Comparison of ENCODE assay signal across 9 mouse cellular contexts in genomic region chr11:97441658-97442125, GRCm38 (mm10). TPM values are rescaled to one million over a fixed set of nuclear protein-coding genes. Genes with fewer than 3 reads are reported as not detected.
A peak's percentile ranks its signal among the peaks of the same experiment; 100 is the strongest.
DNase-seq lines count a peak whose midpoint lies in the region; ATAC-seq and TF ChIP-seq lines count a peak whose summit lies in the region.
"Had no signal": no experiment of that assay in that cellular context is flagged by ENCODE, and none has a peak within 500 bp of the region (broad histone marks: within the 10 kb centered on the region; RNA-seq: fewer than 3 reads in every experiment).

No protein-coding gene starts in this region.

- peaks cover 30% of the 10 kb centered on the region for H3K4me1 ChIP-seq in forebrain, embryonic 12.5 days
- 0 out of 2 replicates have a peak, but pooled peaks cover 6% of the 10 kb centered on the region for H3K4me1 ChIP-seq in forebrain, postnatal 0 days (ENCODE audit: insufficient read depth)
- peaks cover 56% of the 10 kb centered on the region for H3K4me1 ChIP-seq in embryonic facial prominence, embryonic 14.5 days (ENCODE audit: control insufficient read depth, insufficient read depth, low read length)

- no peak overlapping the region for H3K4me3 ChIP-seq in forebrain, embryonic 12.5 days (replicated peaks)
- no peak overlapping the region for H3K4me3 ChIP-seq in forebrain, postnatal 0 days (ENCODE audit: low read depth, low read length)
- peak overlapping the region; percentile 70 for H3K4me3 ChIP-seq in embryonic facial prominence, embryonic 14.5 days (ENCODE audit: low read depth, low read length)

- H3K27ac ChIP-seq in forebrain, embryonic 12.5 days, result 0 out of 2 replicates have a peak overlapping the region, but pooled peaks have one; percentile 26
- H3K27ac ChIP-seq in forebrain, postnatal 0 days (ENCODE audit: low read depth, low read length), result no peak overlapping the region
- H3K27ac ChIP-seq in embryonic facial prominence, embryonic 14.5 days (replicated peaks; ENCODE audit: low read depth, low read length), result peak overlapping the region; percentile 83
- H3K27ac ChIP-seq: macrophage had no signal

- 7% methylated on average over 3 of the region's 3 CpGs for WGBS in forebrain, embryonic 12.5 days
- WGBS in forebrain, postnatal 0 days, result 8% methylated on average over 3 of the region's 3 CpGs
- 10% methylated on average over 3 of the region's 3 CpGs for WGBS in embryonic facial prominence, embryonic 14.5 days

- no peak for TF ChIP-seq CTCF in forebrain, postnatal 0 days (IDR thresholded peaks at IDR 0.05; ENCODE audit: low read depth)

- H3K36me3 ChIP-seq in forebrain, embryonic 12.5 days (replicated peaks), result no peaks in the 10 kb centered on the region
- peaks cover 10% of the 10 kb centered on the region for H3K36me3 ChIP-seq in forebrain, postnatal 0 days (ENCODE audit: insufficient read depth)
- peaks cover 28% of the 10 kb centered on the region for H3K36me3 ChIP-seq in embryonic facial prominence, embryonic 14.5 days (ENCODE audit: control insufficient read depth, insufficient read depth, low read length)

- ATAC-seq in forebrain, embryonic 12.5 days (ENCODE audit: low FRiP score), result no peak
- ATAC-seq in forebrain, postnatal 0 days, result no peak
- peak; percentile 66 for ATAC-seq in embryonic facial prominence, embryonic 14.5 days (ENCODE audit: low read depth)

- no peaks in the 10 kb centered on the region for H3K9me3 ChIP-seq in forebrain, embryonic 12.5 days
- no peaks in the 10 kb centered on the region for H3K9me3 ChIP-seq in forebrain, postnatal 0 days (ENCODE audit: low read length)
- no peaks in the 10 kb centered on the region for H3K9me3 ChIP-seq in embryonic facial prominence, embryonic 14.5 days (ENCODE audit: control insufficient read depth, low read length)

- DNase-seq in forebrain, postnatal 0 days, result no peak
- peak; percentile 47 for DNase-seq in 3T3-L1 (ENCODE audit: low read depth, low spot score)
- peak; percentile 88 for DNase-seq in embryonic facial prominence, embryonic 14.5 days (ENCODE audit: low spot score)
- peak; percentile 76 for DNase-seq in liver
- DNase-seq in spleen, postnatal 4 days (ENCODE audit: low spot score in 2 of 2), result peak; percentile 40 to 75
- DNase-seq in embryo, embryonic 10.5 days (ENCODE audit: low spot score), result no peak
- DNase-seq in layer of hippocampus, adult 8-10 months (ENCODE audit: low spot score in 2 of 2), result no peak

- no peak overlapping the region for H3K9ac ChIP-seq in forebrain, embryonic 12.5 days
- no peak overlapping the region for H3K9ac ChIP-seq in forebrain, postnatal 0 days
- H3K9ac ChIP-seq in embryonic facial prominence, embryonic 14.5 days (ENCODE audit: low read depth, low read length), result peak overlapping the region; percentile 86; the same call in 1 of the 2 replicates

- H3K4me2 ChIP-seq in forebrain, embryonic 12.5 days, result peak overlapping the region; percentile 23
- no peak overlapping the region for H3K4me2 ChIP-seq in forebrain, postnatal 0 days (ENCODE audit: low read depth)
- peak overlapping the region; percentile 76 for H3K4me2 ChIP-seq in embryonic facial prominence, embryonic 14.5 days (ENCODE audit: low read depth, low read length)

- H3K27me3 ChIP-seq in forebrain, embryonic 12.5 days, result peaks cover 65% of the 10 kb centered on the region
- H3K27me3 ChIP-seq in forebrain, postnatal 0 days (ENCODE audit: insufficient read depth, low read length), result peaks cover 3% of the 10 kb centered on the region; the same call in 1 of the 2 replicates
- H3K27me3 ChIP-seq in embryonic facial prominence, embryonic 14.5 days (replicated peaks; ENCODE audit: control insufficient read depth, insufficient read depth, low read length), result no peaks in the 10 kb centered on the region

RNA-seq across cellular contexts. Expression of gene Arhgap23, which starts 26.4 kb away (rescaled TPM):
- polyA plus RNA-seq in forebrain, embryonic 12.5 days (2016; fragmentation: Nextera tagmentation; extraction: Ambion mirVana), result 4.2 and 5.1 TPM in 2 replicates
- total RNA-seq in forebrain, postnatal 0 days (2014; rRNA removed), result 52.7 and 52.9 TPM in 2 replicates
- polyA plus RNA-seq in forebrain, postnatal 0 days (2015; fragmentation: Nextera tagmentation; extraction: Ambion mirVana), result 7.0 and 10.2 TPM in 2 replicates
- 8.9 and 9.5 TPM in 2 replicates for polyA plus RNA-seq in embryonic facial prominence, embryonic 14.5 days (2014; fragmentation: Nextera tagmentation; extraction: Ambion mirVana)
- 10 to 100 TPM; 75.7 to 83.2 (median 78.4) TPM for total RNA-seq in layer of hippocampus, adult 8-10 months (2022)

RNA-seq across cellular contexts. Expression of gene 4933428G20Rik, which starts 58.4 kb away (rescaled TPM):
- polyA plus RNA-seq in forebrain, embryonic 12.5 days (2016; fragmentation: Nextera tagmentation; extraction: Ambion mirVana), result 0.50 and 0.79 TPM in 2 replicates
- total RNA-seq in forebrain, postnatal 0 days (2014; rRNA removed), result 0.38 TPM in 1 of 2 replicates, not detected in the other
- polyA plus RNA-seq in forebrain, postnatal 0 days (2015; fragmentation: Nextera tagmentation; extraction: Ambion mirVana), result 0.25 TPM in 1 of 2 replicates, not detected in the other
- 0.13 TPM in 1 of 2 replicates, not detected in the other for polyA plus RNA-seq in embryonic facial prominence, embryonic 14.5 days (2014; fragmentation: Nextera tagmentation; extraction: Ambion mirVana)
- under 1 TPM in 1 of 4 experiments, not detected in 3; 0.29 TPM for total RNA-seq in layer of hippocampus, adult 8-10 months (2022)
- polyA plus RNA-seq: macrophage had no signal

Comparison
In these comparisons a context has a peak if more than half of its experiments do, and no peak if none do; other contexts are left out.
1. DNase-seq: peak in 3T3-L1 (single experiment), embryonic facial prominence, embryonic 14.5 days (single experiment), liver (single experiment) and spleen, postnatal 4 days (2 of 2); none in forebrain, postnatal 0 days (single experiment), embryo, embryonic 10.5 days (single experiment) and layer of hippocampus, adult 8-10 months (0 of 2).